Mouse (Mus musculus): ENCODE measurements at regions not wholly inside any gene's neighbourhood (a gene's known extent, or its start where the extent isn't known, plus 50 kb on each side); places are given as distances from the start of the nearest gene placed in this dataset.
"Not testable (repeated sequence)": the region's sequence is repeated elsewhere in the genome, so short reads cannot be mapped to it uniquely, and the experiment has no call there.

- no peak for ATAC-seq (ENCODE audit: extremely low read depth, insufficient number of reproducible peaks, low FRiP score, poor library complexity, severe bottlenecking)
Observed at GRCm38 (mm10) chr3:9078201-9078600, 531.7 kb downstream of the Zfp704 start.

- ATAC-seq (ENCODE audit: extremely low read depth, insufficient number of reproducible peaks, low FRiP score, poor library complexity, severe bottlenecking) = peak; percentile 67
Observed at GRCm38 (mm10) chr3:9076696-9077095, 533.2 kb downstream of the Zfp704 start.

GRCm38 (mm10) chr3:9072471-9072870 lies 537.4 kb downstream of the Zfp704 start:
- ATAC-seq (ENCODE audit: extremely low read depth, insufficient number of reproducible peaks, low FRiP score, poor library complexity, severe bottlenecking) = not testable (repeated sequence)

GRCm38 (mm10) chr3:9067048-9067447 lies 542.8 kb downstream of the Zfp704 start:
- peak; percentile 64; the same call in 1 of the 2 replicates for ATAC-seq (ENCODE audit: extremely low read depth, insufficient number of reproducible peaks, low FRiP score, poor library complexity, severe bottlenecking)

- ATAC-seq (ENCODE audit: extremely low read depth, insufficient number of reproducible peaks, low FRiP score, poor library complexity, severe bottlenecking) = no peak
Observed at GRCm38 (mm10) chr3:9066374-9066773, 543.5 kb downstream of the Zfp704 start.

- ATAC-seq (ENCODE audit: extremely low read depth, insufficient number of reproducible peaks, low FRiP score, poor library complexity, severe bottlenecking) = no peak
Observed at GRCm38 (mm10) chr3:9065892-9066291, 544.0 kb downstream of the Zfp704 start.

GRCm38 (mm10) chr3:9064266-9065031 lies 545.4 kb downstream of the Zfp704 start:
- ATAC-seq (ENCODE audit: extremely low read depth, insufficient number of reproducible peaks, low FRiP score, poor library complexity, severe bottlenecking) = no peak

- ATAC-seq (ENCODE audit: extremely low read depth, insufficient number of reproducible peaks, low FRiP score, poor library complexity, severe bottlenecking) = no peak
Observed at GRCm38 (mm10) chr3:9063662-9064061, 546.2 kb downstream of the Zfp704 start.

GRCm38 (mm10) chr3:9061396-9061795 lies 548.5 kb downstream of the Zfp704 start:
- no peak for ATAC-seq (ENCODE audit: extremely low read depth, insufficient number of reproducible peaks, low FRiP score, poor library complexity, severe bottlenecking)

- not testable (repeated sequence) for ATAC-seq (ENCODE audit: extremely low read depth, insufficient number of reproducible peaks, low FRiP score, poor library complexity, severe bottlenecking)
Observed at GRCm38 (mm10) chr3:9057703-9058102, 552.2 kb downstream of the Zfp704 start.

- ATAC-seq (ENCODE audit: extremely low read depth, insufficient number of reproducible peaks, low FRiP score, poor library complexity, severe bottlenecking) = no peak
Observed at GRCm38 (mm10) chr3:9056846-9057245, 553.0 kb downstream of the Zfp704 start.

- no peak for ATAC-seq (ENCODE audit: extremely low read depth, insufficient number of reproducible peaks, low FRiP score, poor library complexity, severe bottlenecking)
Observed at GRCm38 (mm10) chr3:9055780-9056179, 554.1 kb downstream of the Zfp704 start.

Measured in neutrophil, adult 5-6 weeks (primary cell).